Mouse (Mus musculus) CH12.LX (cell line): Measurements from ENCODE around the gene Ddx23. TPM values are rescaled to one million over a fixed set of nuclear protein-coding genes. Genes with fewer than 3 reads are reported as not detected.

Experiments used
- DNase-seq: peaks from one replicate; pipeline ENCODE4 v3.0.0-alpha.2; 2013; ENCODE audit errors: extremely low read depth
- H3K27ac ChIP-seq: 2 replicates; pipeline ENCODE4 v1.5.1; 2012; ENCODE audit warnings: low read depth, mild to moderate bottlenecking, control low read depth, moderate library complexity; ENCODE audit not compliant: insufficient read depth
- H3K27me3 ChIP-seq: replicated peaks from 2 replicates; pipeline ENCODE3; 2012; ENCODE audit warnings: inconsistent platforms
- H3K36me3 ChIP-seq, 2 experiments: replicated peaks in 1 of 2; 2 replicates each; pipeline versions ENCODE3 to v1.6.1; 2012; ENCODE audit warnings: inconsistent platforms in 1 of 2, low read length in 1 of 2, mild to moderate bottlenecking in 1 of 2, mixed read lengths in 1 of 2, moderate library complexity in 1 of 2; ENCODE audit not compliant: control insufficient read depth in 1 of 2, insufficient read depth in 1 of 2
- H3K4me1 ChIP-seq, 2 experiments: 2 replicates each; pipeline ENCODE4 v1.6.1; 2012; ENCODE audit warnings: inconsistent platforms in 1 of 2, moderate library complexity in 1 of 2; ENCODE audit not compliant: insufficient read depth in 2 of 2, control insufficient read depth in 1 of 2
- H3K4me2 ChIP-seq: 2 replicates; pipeline ENCODE4 v1.6.1; 2012; ENCODE audit warnings: low read depth, mild to moderate bottlenecking, control low read depth; ENCODE audit not compliant: poor library complexity, insufficient read depth, severe bottlenecking
- H3K4me3 ChIP-seq, 3 experiments: fragments of 150-350 bp in 1 of 3; sonication (generic) in 1 of 3; replicated peaks in 1 of 3; 2 replicates each; pipeline versions ENCODE3 to v1.5.1; 2011 to 2012; ENCODE audit warnings: low read depth in 2 of 3, low read length in 2 of 3, mild to moderate bottlenecking in 2 of 3, moderate library complexity in 2 of 3, control low read depth in 1 of 3, improper control_type of control experiment in 1 of 3, inconsistent platforms in 1 of 3, mixed read lengths in 1 of 3; ENCODE audit not compliant: poor library complexity in 1 of 3
- H3K79me2 ChIP-seq: replicated peaks from 2 replicates; pipeline ENCODE4 v1.6.1; 2012; ENCODE audit warnings: mild to moderate bottlenecking, moderate library complexity; ENCODE audit not compliant: control insufficient read depth, poor library complexity, insufficient read depth, severe bottlenecking; ENCODE audit errors: extremely low read depth
- H3K9ac ChIP-seq: 2 replicates; pipeline ENCODE4 v1.6.1; 2012; ENCODE audit warnings: low read depth, mild to moderate bottlenecking, control low read depth, moderate library complexity; ENCODE audit not compliant: insufficient read depth
- H3K9me3 ChIP-seq: replicated peaks from 2 replicates; pipeline ENCODE3; 2012; ENCODE audit warnings: low read length, inconsistent platforms, mixed read lengths
- BHLHE40 ChIP-seq: IDR thresholded peaks from 2 replicates; pipeline ENCODE4 v1.6.1; 2011; ENCODE audit warnings: mild to moderate bottlenecking, low read depth, low read length, improper control_type of control experiment
- CHD1 ChIP-seq: IDR thresholded peaks from 2 replicates; pipeline ENCODE4 v1.6.1; 2012; ENCODE audit warnings: low read depth, low read length, improper control_type of control experiment, inconsistent platforms
- CHD2 ChIP-seq: IDR thresholded peaks from 2 replicates; pipeline ENCODE4 v1.6.1; 2011; ENCODE audit warnings: low read length, improper control_type of control experiment
- CTCF ChIP-seq, 2 experiments: IDR thresholded peaks in 1 of 2; conservative IDR thresholded peaks in 1 of 2; 2 replicates each; pipeline ENCODE4 v1.5.1; 2011 to 2012; ENCODE audit warnings: low read depth in 2 of 2, low read length in 2 of 2, improper control_type of control experiment in 1 of 2, inconsistent platforms in 1 of 2, mild to moderate bottlenecking in 1 of 2, moderate library complexity in 1 of 2
- E2F4 ChIP-seq: IDR thresholded peaks from 2 replicates; pipeline ENCODE4 v1.6.1; 2011; ENCODE audit warnings: low read depth, low read length, improper control_type of control experiment; ENCODE audit not compliant: insufficient replicate concordance
- ELF1 ChIP-seq: IDR thresholded peaks from 2 replicates; pipeline ENCODE4 v1.6.1; 2014; ENCODE audit warnings: low read depth, mild to moderate bottlenecking, inconsistent platforms, low read length, improper control_type of control experiment
- EP300 ChIP-seq: IDR thresholded peaks from 2 replicates; pipeline ENCODE4 v1.6.1; 2011; ENCODE audit warnings: low read length, improper control_type of control experiment
- ETS1 ChIP-seq: conservative IDR thresholded peaks from 2 replicates; pipeline ENCODE4 v1.6.1; 2012; ENCODE audit warnings: low read depth, mild to moderate bottlenecking, inconsistent platforms, low read length, improper control_type of control experiment, moderate library complexity
- GABPA ChIP-seq: IDR thresholded peaks from 2 replicates; pipeline ENCODE4 v1.6.1; 2012; ENCODE audit warnings: low read depth, low read length, improper control_type of control experiment, inconsistent platforms; ENCODE audit not compliant: insufficient replicate concordance
- HCFC1 ChIP-seq: IDR thresholded peaks from 2 replicates; pipeline ENCODE4 v1.6.1; 2012; ENCODE audit warnings: low read depth, mild to moderate bottlenecking, inconsistent platforms, low read length, improper control_type of control experiment
- IRF4 ChIP-seq: IDR thresholded peaks from 2 replicates; pipeline ENCODE4 v1.6.1; 2014; ENCODE audit warnings: low read depth, mild to moderate bottlenecking, inconsistent platforms, low read length, improper control_type of control experiment
- JUN ChIP-seq: IDR thresholded peaks from 2 replicates; pipeline ENCODE4 v1.6.1; 2011; ENCODE audit warnings: low read depth, mild to moderate bottlenecking, low read length, improper control_type of control experiment, moderate library complexity; ENCODE audit not compliant: insufficient read depth
- JUND ChIP-seq: conservative IDR thresholded peaks from 2 replicates; pipeline ENCODE4 v1.6.1; 2011; ENCODE audit warnings: low read depth, low read length, improper control_type of control experiment
- KAT2A ChIP-seq: IDR thresholded peaks from 2 replicates; pipeline ENCODE4 v1.6.1; 2012; ENCODE audit warnings: low read length, improper control_type of control experiment, inconsistent platforms; ENCODE audit not compliant: insufficient replicate concordance
- MAFK ChIP-seq: IDR thresholded peaks from 2 replicates; pipeline ENCODE4 v1.6.1; 2011; ENCODE audit warnings: low read length, improper control_type of control experiment; ENCODE audit not compliant: insufficient replicate concordance
- MAX ChIP-seq: IDR thresholded peaks from 2 replicates; pipeline ENCODE4 v1.6.1; 2011; ENCODE audit warnings: low read length, improper control_type of control experiment
- MAZ ChIP-seq: IDR thresholded peaks from 2 replicates; pipeline ENCODE4 v1.6.1; 2012; ENCODE audit warnings: low read depth, mild to moderate bottlenecking, inconsistent platforms, low read length, improper control_type of control experiment, moderate library complexity
- MEF2A ChIP-seq: IDR thresholded peaks from 2 replicates; pipeline ENCODE4 v1.6.1; 2014; ENCODE audit warnings: low read depth, mild to moderate bottlenecking, inconsistent platforms, low read length, improper control_type of control experiment, borderline replicate concordance
- MXI1 ChIP-seq: IDR thresholded peaks from 2 replicates; pipeline ENCODE4 v1.6.1; 2011; ENCODE audit warnings: mild to moderate bottlenecking, low read depth, low read length, improper control_type of control experiment
- MYC ChIP-seq: IDR thresholded peaks from 2 replicates; pipeline ENCODE4 v1.6.1; 2011; ENCODE audit warnings: low read depth, mild to moderate bottlenecking, improper control_type of control experiment, low read length
- NELFE ChIP-seq: IDR thresholded peaks from 2 replicates; pipeline ENCODE4 v1.6.1; 2011; ENCODE audit warnings: low read depth, low read length, improper control_type of control experiment
- NRF1 ChIP-seq: IDR thresholded peaks from 2 replicates; pipeline ENCODE4 v1.6.1; 2014; ENCODE audit warnings: low read depth, mild to moderate bottlenecking, inconsistent platforms, low read length, improper control_type of control experiment, moderate library complexity
- PAX5 ChIP-seq: IDR thresholded peaks from 2 replicates; pipeline ENCODE4 v1.6.1; 2012; ENCODE audit warnings: low read length, inconsistent platforms, mixed read lengths
- POLR2A ChIP-seq: IDR thresholded peaks from 2 replicates; pipeline ENCODE4 v1.6.1; 2011; ENCODE audit warnings: low read depth, mild to moderate bottlenecking, improper control_type of control experiment, low read length
- POLR2AphosphoS2 ChIP-seq: IDR thresholded peaks from 2 replicates; pipeline ENCODE4 v1.6.1; 2011; ENCODE audit warnings: low read depth, low read length, improper control_type of control experiment
- RAD21 ChIP-seq: IDR thresholded peaks from 2 replicates; pipeline ENCODE4 v1.6.1; 2011; ENCODE audit warnings: low read depth, mild to moderate bottlenecking, low read length, improper control_type of control experiment, moderate library complexity
- RCOR1 ChIP-seq: conservative IDR thresholded peaks from 2 replicates; pipeline ENCODE4 v1.6.1; 2012; ENCODE audit warnings: low read depth, mild to moderate bottlenecking, inconsistent platforms, low read length, improper control_type of control experiment
- SIN3A ChIP-seq: IDR thresholded peaks from 2 replicates; pipeline ENCODE4 v1.6.1; 2012; ENCODE audit warnings: low read length, improper control_type of control experiment, inconsistent platforms
- SMC3 ChIP-seq: IDR thresholded peaks from 2 replicates; pipeline ENCODE4 v1.6.1; 2011; ENCODE audit warnings: low read depth, low read length, improper control_type of control experiment
- TBP ChIP-seq: conservative IDR thresholded peaks from 2 replicates; pipeline ENCODE4 v1.6.1; 2011; ENCODE audit warnings: low read depth, low read length, improper control_type of control experiment
- TCF12 ChIP-seq: IDR thresholded peaks from 2 replicates; pipeline ENCODE4 v1.6.1; 2014; ENCODE audit warnings: low read depth, mild to moderate bottlenecking, inconsistent platforms, low read length, improper control_type of control experiment
- UBTF ChIP-seq: IDR thresholded peaks from 2 replicates; pipeline ENCODE4 v1.6.1; 2012; ENCODE audit warnings: low read depth, mild to moderate bottlenecking, inconsistent platforms, low read length, improper control_type of control experiment, moderate library complexity
- USF1 ChIP-seq: IDR thresholded peaks from 2 replicates; pipeline ENCODE4 v1.6.1; 2014; ENCODE audit warnings: low read depth, mild to moderate bottlenecking, inconsistent platforms, low read length, improper control_type of control experiment
- ZC3H11A ChIP-seq: IDR thresholded peaks from 2 replicates; pipeline ENCODE4 v1.6.1; 2012; ENCODE audit warnings: low read depth, mild to moderate bottlenecking, inconsistent platforms, low read length, improper control_type of control experiment
- ZKSCAN1 ChIP-seq: IDR thresholded peaks from 2 replicates; pipeline ENCODE4 v1.6.1; 2012; ENCODE audit warnings: low read depth, inconsistent platforms, low read length, improper control_type of control experiment, borderline replicate concordance
- ZMIZ1 ChIP-seq: IDR thresholded peaks from 2 replicates; pipeline ENCODE4 v1.6.1; 2012; ENCODE audit warnings: low read depth, mild to moderate bottlenecking, inconsistent platforms, low read length, improper control_type of control experiment
- ZNF384 ChIP-seq: IDR thresholded peaks from 2 replicates; pipeline ENCODE4 v1.6.1; 2012; ENCODE audit warnings: low read depth, low read length, improper control_type of control experiment, inconsistent platforms
- dilution Hi-C: fragments of 300-500 bp; cut with MboI; formaldehyde crosslinking; loops from 2 replicates; pipeline ENCODE4 v1.14.3; 2020; ENCODE audit warnings: low sequenced_read_pairs; ENCODE audit not compliant: extremely low pct_unique_long_range_greater_than_20kb, extremely low pct_ligation_motif_present
- in situ Hi-C: fragments of 300-500 bp; cut with MboI; formaldehyde crosslinking; loops from 3 replicates; pipeline ENCODE4 v1.14.3; 2019; ENCODE audit warnings: low sequenced_read_pairs, low pct_ligation_motif_present, low pct_unique_long_range_greater_than_20kb, mixed read lengths
- polyA plus RNA-seq: library from polyadenylated mRNA; unstranded; fragments of >175 nt; gene quantifications from 2 replicates; pipeline ENCODE4 v1.2.1, GENCODE M21; 2012; ENCODE audit warnings: low read depth; ENCODE audit not compliant: insufficient read length
- total RNA-seq, 2 experiments: library from RNA; depleted of rRNA; stranded (reverse); fragments of 300-350 nt in 1 of 2; fragments of >200 nt in 1 of 2; gene quantifications; 2 replicates each; pipeline ENCODE4 v1.2.3; 2012 to 2014

The Ddx23 gene
- total RNA-seq (2012; rRNA removed) = 103 and 132 TPM in 2 replicates
- total RNA-seq (2014; rRNA removed) = 58.5 and 59.4 TPM in 2 replicates
- 148 and 181 TPM in 2 replicates for polyA plus RNA-seq

DNA sequence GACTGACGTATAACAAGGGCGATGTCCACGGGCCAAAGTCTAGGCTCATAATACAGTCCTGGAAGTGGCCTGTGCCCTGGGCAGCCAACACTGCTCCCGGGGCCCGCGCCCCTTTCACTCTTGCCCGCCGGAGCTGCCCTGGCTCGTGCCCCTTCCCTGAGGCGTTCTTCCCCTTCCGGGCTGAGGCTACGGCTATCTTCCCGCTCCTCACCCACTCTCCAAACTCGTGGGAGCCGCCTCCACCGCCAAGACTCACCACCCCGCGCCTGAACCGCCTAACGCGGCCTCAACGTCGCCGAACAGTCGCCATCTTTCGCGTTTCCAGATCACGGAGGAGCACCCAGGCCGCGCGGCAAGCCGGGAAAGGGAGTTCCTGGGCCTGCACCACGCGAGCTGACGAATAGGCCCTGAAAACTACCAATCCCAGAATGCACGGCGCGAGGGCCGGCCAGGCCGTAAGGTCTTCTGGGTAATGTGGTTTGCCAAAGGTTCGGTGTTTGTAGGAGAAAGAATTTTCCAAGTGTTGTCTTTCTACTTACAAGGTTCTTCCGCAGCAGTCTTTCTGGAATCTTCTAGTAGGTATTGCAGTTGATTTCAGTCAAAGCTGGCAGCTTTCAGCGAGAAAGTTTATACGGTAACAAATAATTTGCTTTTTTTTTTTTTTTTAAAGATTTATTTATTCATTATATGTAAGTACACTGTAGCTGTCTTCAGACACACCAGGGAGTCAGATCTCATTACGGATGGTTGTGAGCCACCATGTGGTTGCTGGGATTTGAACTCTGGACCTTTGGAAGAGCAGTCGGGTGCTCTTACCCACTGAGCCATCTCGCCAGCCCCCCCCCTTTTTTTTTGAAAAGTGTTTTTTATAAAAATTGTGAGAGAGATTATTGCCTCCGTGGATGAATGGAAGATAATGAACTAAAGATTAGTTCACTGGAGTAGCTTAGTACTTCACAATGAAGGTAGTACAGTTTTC, at the start of gene Ddx23:
Gene Ddx23 (minus strand): TSS at position 328 of the 979 bp plus-strand sequence.
- dilution Hi-C loops = no loop called here
- TF ChIP-seq E2F4 = no peak
- TF ChIP-seq MXI1 = peak; percentile 77
- TF ChIP-seq ZNF384 = peak; percentile 84
- TF ChIP-seq ZMIZ1 = peak; percentile 92
- peak; percentile 84 for TF ChIP-seq NELFE
- peak; percentile 91 for TF ChIP-seq UBTF
- TF ChIP-seq JUND = no peak
- TF ChIP-seq NRF1 = peak; percentile 65
- no peak for TF ChIP-seq MEF2A
- no peak for TF ChIP-seq ZC3H11A
- TF ChIP-seq SIN3A = peak; percentile 85
- TF ChIP-seq MYC = peak; percentile 91
- no peak for TF ChIP-seq MAZ
- TF ChIP-seq JUN = no peak
- no peak for TF ChIP-seq RAD21
- TF ChIP-seq ETS1 = peak; percentile 23; the same call in 1 of the 2 replicates
- no peak for TF ChIP-seq MAFK
- TF ChIP-seq IRF4 = peak; percentile 43
- TF ChIP-seq SMC3 = no peak; the same call in 1 of the 2 replicates
- TF ChIP-seq POLR2AphosphoS2 = peak; percentile 80; the same call in 1 of the 2 replicates
- peak; percentile 80 for TF ChIP-seq ELF1
- peak; percentile 70; the same call in 1 of the 2 replicates for TF ChIP-seq TBP
- TF ChIP-seq TCF12 = peak; percentile 93
- TF ChIP-seq ZKSCAN1 = no peak
- TF ChIP-seq CHD2 = peak; percentile 97
- peak; percentile 67 for TF ChIP-seq MAX
- no peak for TF ChIP-seq BHLHE40
- peak; percentile 96 for TF ChIP-seq HCFC1
- TF ChIP-seq PAX5 = no peak
- TF ChIP-seq CTCF (conservative IDR thresholded peaks at IDR 0.05 in 1 of 2, IDR thresholded peaks at IDR 0.05 in 1 of 2; ENCODE audit: low read depth in 2 of 2, low read length in 2 of 2) = no peak
- TF ChIP-seq KAT2A = peak; percentile 100
- no peak for TF ChIP-seq USF1
- peak; percentile 97; the same call in 1 of the 2 replicates for TF ChIP-seq GABPA
- TF ChIP-seq EP300 = no peak
- TF ChIP-seq RCOR1 = no peak
- TF ChIP-seq CHD1 = peak; percentile 92
- peak; percentile 95 for TF ChIP-seq POLR2A

More for the DNA sequence above, at the start of gene Ddx23:
- peak within 1 kb of the TSS; percentile 80 for H3K4me2 ChIP-seq
- peak within 1 kb of the TSS; percentile 84 to 92 (median 88) for H3K4me3 ChIP-seq
- DNase-seq = peak; percentile 98
- peak within 1 kb of the TSS; percentile 98 for H3K9ac ChIP-seq
- H3K79me2 ChIP-seq = peaks cover 31% of the 10 kb centered on the region
- peaks cover 4% of the 10 kb centered on the region for H3K9me3 ChIP-seq
- H3K27me3 ChIP-seq = no peaks in the 10 kb centered on the region
- H3K4me1 ChIP-seq = peaks cover 7 to 20% of the 10 kb centered on the region in 2 experiments
- in situ Hi-C loops = no loop called here
- H3K27ac ChIP-seq = peak within 1 kb of the TSS; percentile 82
- H3K36me3 ChIP-seq = peaks cover 20 to 31% of the 10 kb centered on the region in 2 experiments
